Mouse (Mus musculus) hindbrain, embryonic 14.5 days (tissue): Measurements from ENCODE around the gene Spats1. TPM values are rescaled to one million over a fixed set of nuclear protein-coding genes. Genes with fewer than 3 reads are reported as not detected.

ENCODE experiments used
- ATAC-seq: fragments of 200-750 bp; cut with Nextera tagmentation; 2 replicates; pipeline ENCODE4 v1.8.0; 2017; ENCODE audit warnings: moderate number of reproducible peaks, mild to moderate bottlenecking, moderate TSS enrichment, moderate library complexity; ENCODE audit not compliant: low FRiP score
- DNase-seq: peaks from one replicate; pipeline ENCODE4 v3.0.0-alpha.2; 2015; ENCODE audit warnings: low spot score
- H3K27ac ChIP-seq: fragments of 300-500 bp; sonication (generic); 2 replicates; pipeline ENCODE4 v1.5.1; 2014; ENCODE audit warnings: mild to moderate bottlenecking, moderate library complexity
- H3K27me3 ChIP-seq: fragments of 300-500 bp; sonication (generic); 2 replicates; pipeline ENCODE4 v1.6.1; 2014; ENCODE audit warnings: mild to moderate bottlenecking, low read length, mixed read lengths; ENCODE audit not compliant: control insufficient read depth, insufficient read depth
- H3K36me3 ChIP-seq: fragments of 300-500 bp; sonication (generic); replicated peaks from 2 replicates; pipeline ENCODE4 v1.6.1; 2014; ENCODE audit not compliant: control insufficient read depth, insufficient read depth
- H3K4me1 ChIP-seq: fragments of 300-500 bp; sonication (generic); replicated peaks from 2 replicates; pipeline ENCODE4 v1.6.1; 2014; ENCODE audit warnings: antibody characterized with exemption, low read length, mixed read lengths; ENCODE audit not compliant: control insufficient read depth, insufficient read depth
- H3K4me2 ChIP-seq: fragments of 300-500 bp; sonication (generic); replicated peaks from 2 replicates; pipeline ENCODE4 v1.6.1; 2014; ENCODE audit warnings: mild to moderate bottlenecking, moderate library complexity
- H3K4me3 ChIP-seq: fragments of 300-500 bp; sonication (generic); replicated peaks from 2 replicates; pipeline ENCODE4 v1.5.1; 2014; ENCODE audit warnings: mild to moderate bottlenecking, low read length
- H3K9ac ChIP-seq: fragments of 300-500 bp; sonication (generic); 2 replicates; pipeline ENCODE4 v1.6.1; 2014
- H3K9me3 ChIP-seq: fragments of 300-500 bp; sonication (generic); 2 replicates; pipeline ENCODE4 v1.6.1; 2016; ENCODE audit warnings: low read length; ENCODE audit not compliant: control insufficient read depth
- WGBS: fragments of 180-500 bp; shearing (Covaris S2); extraction: QIAGEN DNeasy Blood & Tissue Kit; methylation state at CpG from one replicate; pipeline ENCODE4 v1.1.7; 2014; 5-methylcytosine and 5-hydroxymethylcytosine counted together
- polyA plus RNA-seq: library from polyadenylated mRNA; unstranded; fragments of >200 nt; fragmentation: Nextera tagmentation; extraction: Ambion mirVana; gene quantifications from 2 replicates; pipeline ENCODE4 v1.2.1, GENCODE M21; 2014

Spats1 gene
- polyA plus RNA-seq, 1 experiment from 2014 or later = 1.5 TPM

- peak; percentile 47; the same call in 1 of the 2 replicates for ATAC-seq
- WGBS = 18% methylated on average over 12 of the region's 12 CpGs
These were observed 3.1 kb upstream of the Spats1 start for GRCm38 (mm10) chr17:45478234-45478825.

DNA sequence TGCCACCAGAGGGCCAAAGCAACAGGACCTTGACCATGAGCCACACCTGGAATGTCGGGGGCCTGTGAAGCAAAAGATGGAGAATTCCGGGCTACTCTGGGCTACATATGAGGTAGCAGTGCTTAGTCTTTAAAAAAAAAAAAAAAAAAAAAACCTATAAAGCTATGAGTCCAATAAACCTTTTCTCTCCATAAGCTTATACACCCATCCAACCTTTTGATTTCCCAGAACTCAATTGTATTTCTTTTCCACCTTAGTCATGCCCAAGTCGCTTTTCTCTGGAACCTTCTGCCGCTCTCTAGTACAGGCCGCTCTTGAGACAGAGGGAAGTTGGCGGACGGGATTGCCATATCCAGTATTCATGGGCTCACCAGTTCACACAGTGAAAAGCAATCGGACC lies 1.1 kb downstream of the Spats1 start:
- DNase-seq (no peak), ATAC-seq (peak; percentile 21; the same call in 1 of the 2 replicates)
- no peaks in the 10 kb centered on the region for H3K9me3 ChIP-seq
- no peaks in the 10 kb centered on the region for H3K36me3 ChIP-seq
- H3K4me3 ChIP-seq = peak overlapping the region; percentile 35
- H3K27ac ChIP-seq = peak overlapping the region; percentile 69; the same call in 1 of the 2 replicates
- H3K27me3 ChIP-seq = no peaks in the 10 kb centered on the region
- WGBS = 65% methylated on average over 8 of the region's 8 CpGs
- H3K4me2 ChIP-seq = peak overlapping the region; percentile 77
- H3K4me1 ChIP-seq = peaks cover 13% of the 10 kb centered on the region; the same call in 1 of the 2 replicates
- H3K9ac ChIP-seq = peak overlapping the region; percentile 53

More at GRCm38 (mm10) chr17:45478234-45478825, 3.1 kb upstream of the Spats1 start:
- Histone ChIP-seq H3K27me3 (no peaks in the 10 kb centered on the region), H3K36me3 (no peaks in the 10 kb centered on the region), H3K4me3 (no peak overlapping the region), H3K4me1 (peaks cover 13% of the 10 kb centered on the region; the same call in 1 of the 2 replicates), H3K27ac (no peak overlapping the region), H3K9ac (no peak overlapping the region), H3K9me3 (peaks cover 9% of the 10 kb centered on the region; the same call in 1 of the 2 replicates), H3K4me2 (no peak overlapping the region)
- peak; percentile 91 for DNase-seq

DNA sequence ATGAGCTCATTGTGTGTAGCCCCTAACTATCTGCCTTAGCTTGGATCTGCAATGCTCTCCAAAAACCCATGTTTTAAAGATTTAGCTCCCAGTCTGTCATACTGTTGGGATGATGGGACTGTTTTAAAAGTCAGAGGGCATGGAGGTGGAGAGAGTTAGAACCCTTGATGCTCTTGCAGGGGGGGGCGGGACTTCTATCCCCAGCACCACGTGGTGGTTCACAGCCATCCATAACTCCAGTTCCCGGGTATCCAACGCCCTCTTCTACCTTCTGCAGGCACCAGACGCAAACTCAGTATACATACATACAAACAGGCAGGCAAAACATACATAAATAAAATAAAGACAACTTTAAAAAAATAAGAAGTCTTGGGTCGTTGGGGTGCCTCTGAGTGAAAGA lies 1.5 kb downstream of the Spats1 start:
- Histone ChIP-seq H3K4me3 (no peak overlapping the region), H3K9ac (no peak overlapping the region), H3K9me3 (no peaks in the 10 kb centered on the region), H3K27ac (no peak overlapping the region), H3K4me2 (no peak overlapping the region), H3K27me3 (no peaks in the 10 kb centered on the region), H3K4me1 (peaks cover 13% of the 10 kb centered on the region; the same call in 1 of the 2 replicates), H3K36me3 (no peaks in the 10 kb centered on the region)
- whole genome bisulfite sequencing = 84% methylated on average over 6 of the region's 6 CpGs
- ATAC-seq (no peak), DNase-seq (no peak)

DNA sequence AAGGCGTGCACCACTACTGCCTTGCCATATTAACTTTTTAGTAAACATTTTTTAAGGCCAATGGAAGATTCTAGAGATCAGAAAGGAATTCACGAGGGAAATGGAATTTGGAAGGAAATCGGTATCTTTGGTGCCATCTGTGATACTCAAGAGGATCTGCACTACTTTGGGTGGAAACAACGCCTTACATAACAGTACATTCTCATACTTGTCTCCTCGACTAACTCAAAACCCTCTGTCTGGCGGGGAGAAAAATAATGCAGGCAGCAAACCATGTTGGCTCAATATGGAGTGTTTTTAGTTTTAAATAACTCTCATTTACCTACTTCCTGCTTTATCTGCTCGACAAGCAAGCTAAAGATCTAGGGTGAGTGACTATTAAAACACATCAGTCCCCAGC lies 4.5 kb downstream of the Spats1 start:
- DNase-seq = no peak

GRCm38 (mm10) chr17:45468302-45468701 lies 6.9 kb downstream of the Spats1 start:
- no peak overlapping the region for H3K4me3 ChIP-seq
- DNase-seq (no peak), ATAC-seq (no peak)
- no peak overlapping the region for H3K4me2 ChIP-seq
- no peaks in the 10 kb centered on the region for H3K36me3 ChIP-seq
- WGBS = 86% methylated on average over 5 of the region's 5 CpGs
- no peak overlapping the region for H3K9ac ChIP-seq
- H3K27ac ChIP-seq = no peak overlapping the region
- no peaks in the 10 kb centered on the region for H3K27me3 ChIP-seq
- H3K4me1 ChIP-seq = no peaks in the 10 kb centered on the region
- 0 out of 2 replicates have a peak, but pooled peaks cover 3% of the 10 kb centered on the region for H3K9me3 ChIP-seq

More for the DNA sequence above, 4.5 kb downstream of the Spats1 start:
- Histone ChIP-seq H3K4me3 (no peak overlapping the region), H3K36me3 (no peaks in the 10 kb centered on the region), H3K4me2 (no peak overlapping the region), H3K27ac (no peak overlapping the region), H3K9ac (no peak overlapping the region), H3K9me3 (0 out of 2 replicates have a peak, but pooled peaks cover 3% of the 10 kb centered on the region), H3K4me1 (peaks cover 13% of the 10 kb centered on the region; the same call in 1 of the 2 replicates), H3K27me3 (no peaks in the 10 kb centered on the region)
- 88% methylated on average over 7 of the region's 7 CpGs for WGBS
- ATAC-seq = no peak

GRCm38 (mm10) chr17:45466701-45467100 lies 8.5 kb downstream of the Spats1 start:
- Histone ChIP-seq H3K4me2 (no peak overlapping the region), H3K4me3 (no peak overlapping the region), H3K9ac (no peak overlapping the region), H3K9me3 (0 out of 2 replicates have a peak, but pooled peaks cover 3% of the 10 kb centered on the region), H3K4me1 (no peaks in the 10 kb centered on the region), H3K27me3 (no peaks in the 10 kb centered on the region), H3K27ac (no peak overlapping the region), H3K36me3 (no peaks in the 10 kb centered on the region)
- no peak for DNase-seq
- no peak for ATAC-seq
- 71% methylated on average over 2 of the region's 2 CpGs for WGBS

DNA sequence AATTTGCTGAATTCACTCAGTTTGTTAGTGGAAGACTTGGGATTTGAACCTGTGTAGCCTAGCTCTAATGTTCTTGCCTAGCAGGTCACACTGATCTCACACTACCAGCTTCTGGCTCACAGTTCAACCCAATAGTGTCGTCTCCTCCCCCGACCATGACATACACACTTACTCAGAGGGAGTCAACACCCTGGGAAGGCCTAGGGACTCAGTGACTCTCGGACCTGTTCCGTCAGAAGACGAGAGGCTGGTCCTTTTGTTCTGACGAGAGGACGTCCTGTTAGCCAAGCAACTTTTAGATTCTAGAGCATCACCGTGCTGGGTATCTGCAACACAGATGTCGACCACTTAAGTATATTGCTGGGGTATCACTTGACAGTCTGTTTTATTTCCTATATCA lies 11.0 kb downstream of the Spats1 start:
- Histone ChIP-seq H3K4me1 (no peaks in the 10 kb centered on the region), H3K27ac (no peak overlapping the region), H3K9me3 (0 out of 2 replicates have a peak, but pooled peaks cover 3% of the 10 kb centered on the region), H3K9ac (no peak overlapping the region), H3K36me3 (no peaks in the 10 kb centered on the region), H3K4me3 (no peak overlapping the region), H3K27me3 (no peaks in the 10 kb centered on the region), H3K4me2 (no peak overlapping the region)
- DNase-seq = no peak
- 88% methylated on average over 9 of the region's 9 CpGs for WGBS
- no peak for ATAC-seq

DNA sequence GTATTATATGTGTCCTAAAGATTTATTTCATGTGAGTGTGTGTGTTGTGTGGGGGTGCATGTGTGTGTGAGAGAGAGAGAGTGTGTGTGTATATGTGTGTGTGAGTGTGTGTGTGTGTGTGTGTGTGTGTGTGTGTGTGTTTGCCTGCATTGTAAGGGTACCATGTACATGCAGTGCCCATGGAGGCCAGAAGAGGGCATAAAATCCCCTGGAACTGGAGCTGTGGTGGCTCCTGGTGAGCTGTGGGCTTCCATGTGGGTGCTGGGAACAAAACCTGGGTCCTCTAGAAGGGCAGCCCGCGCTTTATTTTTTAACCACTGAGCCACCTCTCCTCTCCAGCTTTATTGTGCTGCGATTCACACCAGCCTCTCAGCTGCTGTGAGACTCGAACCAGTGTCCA lies 12.7 kb downstream of the Spats1 start:
- Histone ChIP-seq H3K4me3 (no peak overlapping the region), H3K4me2 (no peak overlapping the region), H3K27ac (no peak overlapping the region), H3K36me3 (no peaks in the 10 kb centered on the region), H3K4me1 (no peaks in the 10 kb centered on the region), H3K9ac (no peak overlapping the region), H3K27me3 (no peaks in the 10 kb centered on the region), H3K9me3 (0 out of 2 replicates have a peak, but pooled peaks cover 3% of the 10 kb centered on the region)
- ATAC-seq (no peak), DNase-seq (no peak)
- 94% methylated on average over 4 of the region's 4 CpGs for WGBS

- WGBS = 92% methylated on average over 8 of the region's 8 CpGs
- Histone ChIP-seq H3K27ac (no peak overlapping the region), H3K4me3 (no peak overlapping the region), H3K4me2 (no peak overlapping the region), H3K9ac (no peak overlapping the region), H3K9me3 (no peaks in the 10 kb centered on the region), H3K4me1 (peaks cover 6% of the 10 kb centered on the region; the same call in 1 of the 2 replicates), H3K36me3 (no peaks in the 10 kb centered on the region), H3K27me3 (no peaks in the 10 kb centered on the region)
- ATAC-seq (no peak), DNase-seq (no peak)
These were observed 16.2 kb downstream of the Spats1 start for GRCm38 (mm10) chr17:45459062-45459461.
